Mouse (Mus musculus) naive thymus-derived CD4-positive, alpha-beta T cell, adult 2 months (primary cell): ENCODE measurements around the gene Sh3bp5l.

Source experiments
- DNase-seq: peaks from one replicate; pipeline ENCODE4 v3.0.0-alpha.2; 2011; ENCODE audit warnings: low read depth

Gene Sh3bp5l

DNA sequence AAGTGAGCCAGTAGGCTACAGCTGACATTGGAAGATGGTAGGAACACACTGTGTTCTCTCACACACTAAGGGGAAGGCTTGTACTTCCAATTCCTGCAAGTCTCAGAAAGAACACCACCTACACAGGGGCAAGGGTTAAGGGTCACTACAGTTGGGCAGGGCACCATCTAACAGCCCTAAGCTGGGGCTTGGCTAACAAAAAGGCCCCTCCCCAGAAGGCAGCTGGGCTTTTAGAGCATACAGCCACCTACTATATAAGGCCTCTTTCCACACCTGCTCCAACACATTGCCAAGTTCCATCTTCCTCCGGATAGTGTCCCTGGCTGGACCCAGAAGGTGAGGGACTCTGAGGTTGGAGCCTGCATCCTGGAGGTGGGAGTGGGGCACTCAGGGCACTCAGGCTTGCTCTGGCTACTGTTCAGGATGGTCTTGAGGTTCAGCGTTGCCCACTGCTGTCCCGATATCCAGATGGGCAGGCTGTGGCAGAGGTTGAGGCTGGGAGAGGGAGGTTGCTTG, 48.3 kb downstream of the Sh3bp5l start, which contains the start of gene Lypd8:
Gene Lypd8 (plus strand): TSS at position 281 of the 516 bp plus-strand sequence.
- DNase-seq: no peak

DNA sequence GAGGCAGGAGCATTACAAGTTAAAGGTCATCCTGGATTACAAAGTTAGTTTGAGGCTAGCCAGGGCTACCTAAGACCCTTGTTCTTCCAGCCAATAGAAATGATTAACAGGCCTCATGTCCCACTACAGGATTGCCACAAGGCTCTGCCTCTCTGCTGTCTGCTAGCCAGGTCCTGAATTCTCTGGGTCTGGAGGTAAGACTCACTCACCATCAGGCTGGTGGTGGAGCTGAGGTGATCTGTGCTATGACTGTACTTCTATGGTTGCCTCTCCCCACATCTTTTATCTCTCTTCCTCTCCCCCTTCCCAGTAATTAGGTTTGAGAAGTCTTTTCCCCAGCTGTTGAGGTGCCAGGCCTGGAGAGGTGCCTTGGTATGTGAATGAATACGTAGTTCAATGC, 49.0 kb downstream of the Sh3bp5l start:
- DNase-seq: no peak

DNA sequence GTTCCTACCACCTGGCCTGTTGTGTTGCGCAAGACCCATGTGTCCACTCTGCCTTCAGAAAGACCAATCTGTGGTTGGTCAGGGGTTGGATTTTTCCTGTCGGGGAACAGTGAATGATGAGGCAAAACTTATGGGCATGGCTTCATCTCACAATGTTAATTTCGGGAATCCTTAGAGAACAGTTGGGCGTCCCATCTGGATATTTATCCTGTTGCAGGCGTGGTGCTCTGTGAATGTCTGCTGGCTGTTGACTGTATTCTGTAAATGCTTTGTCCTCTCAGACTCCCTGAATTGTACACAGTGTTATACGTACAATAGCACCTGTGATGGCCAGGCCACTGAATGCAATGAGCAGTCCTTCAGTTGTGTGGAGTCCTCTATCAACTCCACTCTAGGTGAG, 51.9 kb downstream of the Sh3bp5l start:
- DNase-seq: no peak
